Comparison of ENCODE assay signal across 14 mouse cellular contexts in genomic region chr17:75441260-75441830, GRCm38 (mm10). TPM values are rescaled to one million over a fixed set of nuclear protein-coding genes. Genes with fewer than 3 reads are reported as not detected.
A peak's percentile ranks its signal among the peaks of the same experiment; 100 is the strongest.
DNase-seq lines count a peak whose midpoint lies in the region; ATAC-seq lines count a peak whose summit lies in the region.
"Had no signal": no experiment of that assay in that cellular context is flagged by ENCODE, and none has a peak within 500 bp of the region (broad histone marks: within the 10 kb centered on the region; RNA-seq: fewer than 3 reads in every experiment).

No protein-coding gene starts in this region.

- H3K4me3 ChIP-seq in heart, embryonic 11.5 days (ENCODE audit: low read depth, low read length), result no peak overlapping the region
- H3K4me3 ChIP-seq in kidney, embryonic 14.5 days (ENCODE audit: low read length), result no peak overlapping the region
- no peak overlapping the region for H3K4me3 ChIP-seq in midbrain, embryonic 14.5 days (replicated peaks; ENCODE audit: low read depth, low read length)
- H3K4me3 ChIP-seq in midbrain, embryonic 10.5 days, result no peak overlapping the region
- H3K4me3 ChIP-seq: limb, embryonic 12.5 days; liver, embryonic 15.5 days; stomach, embryonic 15.5 days had no signal

- peak; percentile 33 for DNase-seq in heart, adult 11 months
- no peak for DNase-seq in kidney, adult 9 months
- DNase-seq in midbrain, embryonic 14.5 days, result no peak
- DNase-seq in midbrain, embryonic 10.5 days (ENCODE audit: low spot score), result no peak
- DNase-seq in cerebellum, adult 11 months, result no peak
- no peak for DNase-seq in adrenal gland, postnatal 36 days
- DNase-seq: cerebellum, adult 9-10 months; heart, postnatal 4 days; thymus, postnatal 36 days had no signal

- no peaks in the 10 kb centered on the region for H3K36me3 ChIP-seq in heart, embryonic 11.5 days (ENCODE audit: control insufficient read depth, insufficient read depth, low read length)
- H3K36me3 ChIP-seq in kidney, embryonic 14.5 days (ENCODE audit: control insufficient read depth, insufficient read depth, low read length), result no peaks in the 10 kb centered on the region
- no peaks in the 10 kb centered on the region for H3K36me3 ChIP-seq in midbrain, embryonic 14.5 days (ENCODE audit: control insufficient read depth, insufficient read depth, low read length)
- H3K36me3 ChIP-seq in midbrain, embryonic 10.5 days, result no peaks in the 10 kb centered on the region
- H3K36me3 ChIP-seq: limb, embryonic 12.5 days; liver, embryonic 15.5 days; stomach, embryonic 15.5 days had no signal

- no peaks in the 10 kb centered on the region for H3K9me3 ChIP-seq in heart, embryonic 11.5 days (replicated peaks; ENCODE audit: control insufficient read depth, low read length)
- H3K9me3 ChIP-seq in kidney, embryonic 14.5 days (ENCODE audit: control insufficient read depth, low read length), result no peaks in the 10 kb centered on the region
- H3K9me3 ChIP-seq in midbrain, embryonic 14.5 days (ENCODE audit: control insufficient read depth, low read length), result no peaks in the 10 kb centered on the region
- no peaks in the 10 kb centered on the region for H3K9me3 ChIP-seq in midbrain, embryonic 10.5 days (replicated peaks)
- H3K9me3 ChIP-seq: limb, embryonic 12.5 days; liver, embryonic 15.5 days; stomach, embryonic 15.5 days had no signal

- ATAC-seq in heart, embryonic 11.5 days (replicated peaks; ENCODE audit: insufficient number of reproducible peaks, low FRiP score, low TSS enrichment), result no peak
- no peak for ATAC-seq in kidney, embryonic 14.5 days (ENCODE audit: low FRiP score, low TSS enrichment)
- no peak for ATAC-seq in midbrain, embryonic 14.5 days (ENCODE audit: low FRiP score, low TSS enrichment)

- H3K27ac ChIP-seq in heart, embryonic 11.5 days (ENCODE audit: low read depth, low read length), result no peak overlapping the region
- peak overlapping the region; percentile 3; the same call in 1 of the 2 replicates for H3K27ac ChIP-seq in kidney, embryonic 14.5 days (ENCODE audit: low read depth, low read length)
- peak overlapping the region; percentile 28; the same call in 1 of the 2 replicates for H3K27ac ChIP-seq in midbrain, embryonic 14.5 days (replicated peaks; ENCODE audit: low read depth, low read length)
- H3K27ac ChIP-seq in midbrain, embryonic 10.5 days (replicated peaks), result no peak overlapping the region
- H3K27ac ChIP-seq: limb, embryonic 12.5 days; liver, embryonic 15.5 days; stomach, embryonic 15.5 days had no signal

- no peak overlapping the region for H3K9ac ChIP-seq in heart, embryonic 11.5 days (ENCODE audit: low read depth, low read length)
- H3K9ac ChIP-seq in kidney, embryonic 14.5 days (ENCODE audit: low read depth, low read length), result no peak overlapping the region
- H3K9ac ChIP-seq in midbrain, embryonic 14.5 days (replicated peaks; ENCODE audit: low read length), result no peak overlapping the region
- H3K9ac ChIP-seq: limb, embryonic 12.5 days; liver, embryonic 15.5 days; stomach, embryonic 15.5 days had no signal

- H3K4me1 ChIP-seq in heart, embryonic 11.5 days (ENCODE audit: control insufficient read depth, insufficient read depth, low read length), result no peaks in the 10 kb centered on the region; the same call in 1 of the 2 replicates
- H3K4me1 ChIP-seq in kidney, embryonic 14.5 days (ENCODE audit: control insufficient read depth, insufficient read depth, low read length), result 0 out of 2 replicates have a peak, but pooled peaks cover 4% of the 10 kb centered on the region
- peaks cover 4% of the 10 kb centered on the region; the same call in 1 of the 2 replicates for H3K4me1 ChIP-seq in midbrain, embryonic 14.5 days (ENCODE audit: control insufficient read depth, insufficient read depth, low read length)
- peaks cover 17% of the 10 kb centered on the region for H3K4me1 ChIP-seq in midbrain, embryonic 10.5 days
- H3K4me1 ChIP-seq: limb, embryonic 12.5 days; liver, embryonic 15.5 days; stomach, embryonic 15.5 days had no signal

- no peak overlapping the region for H3K4me2 ChIP-seq in heart, embryonic 11.5 days
- no peak overlapping the region for H3K4me2 ChIP-seq in kidney, embryonic 14.5 days (replicated peaks; ENCODE audit: low read depth, low read length)
- no peak overlapping the region for H3K4me2 ChIP-seq in midbrain, embryonic 14.5 days (ENCODE audit: low read length)
- H3K4me2 ChIP-seq: limb, embryonic 12.5 days; liver, embryonic 15.5 days; stomach, embryonic 15.5 days had no signal

- H3K27me3 ChIP-seq in heart, embryonic 11.5 days (ENCODE audit: control insufficient read depth, insufficient read depth, low read length), result no peaks in the 10 kb centered on the region
- H3K27me3 ChIP-seq in kidney, embryonic 14.5 days (ENCODE audit: control insufficient read depth, insufficient read depth, low read length), result no peaks in the 10 kb centered on the region
- H3K27me3 ChIP-seq in midbrain, embryonic 14.5 days (ENCODE audit: control insufficient read depth, insufficient read depth, low read length), result no peaks in the 10 kb centered on the region
- H3K27me3 ChIP-seq in midbrain, embryonic 10.5 days (ENCODE audit: low read depth, poor library complexity, severe bottlenecking), result no peaks in the 10 kb centered on the region
- H3K27me3 ChIP-seq: limb, embryonic 12.5 days; liver, embryonic 15.5 days; stomach, embryonic 15.5 days had no signal

- WGBS in heart, embryonic 11.5 days (ENCODE audit: insufficient replicate concordance), result 80% methylated on average over 5 of the region's 5 CpGs
- 49% methylated on average over 5 of the region's 5 CpGs for WGBS in kidney, embryonic 14.5 days
- 72% methylated on average over 5 of the region's 5 CpGs for WGBS in midbrain, embryonic 14.5 days
- 94% methylated on average over 5 of the region's 5 CpGs for WGBS in midbrain, embryonic 10.5 days

RNA-seq across cellular contexts. Expression of gene Rasgrp3, which starts 5.6 kb away (rescaled TPM):
- polyA plus RNA-seq in heart, embryonic 11.5 days (2014; fragmentation: Nextera tagmentation; extraction: Ambion mirVana), result 18.3 and 18.4 TPM in 2 replicates
- 20.3 and 28.8 TPM in 2 replicates for polyA plus RNA-seq in kidney, embryonic 14.5 days (2014; fragmentation: Nextera tagmentation; extraction: Ambion mirVana)
- polyA plus RNA-seq in midbrain, embryonic 14.5 days (2014; fragmentation: Nextera tagmentation; extraction: Ambion mirVana), result 2.6 and 8.4 TPM in 2 replicates
- 6.3 and 7.5 TPM in 2 replicates for polyA plus RNA-seq in midbrain, embryonic 10.5 days (2016; fragmentation: Nextera tagmentation; extraction: Ambion mirVana)
- total RNA-seq in adrenal gland, postnatal 36 days (2021), result 10 to 100 TPM; 13.3 to 23.5 TPM

Comparison
In these comparisons a context has a peak if more than half of its experiments do, and no peak if none do; other contexts are left out.
1. H3K27ac ChIP-seq: peak in kidney, embryonic 14.5 days (single experiment) and midbrain, embryonic 14.5 days (single experiment); none in heart, embryonic 11.5 days (single experiment) and midbrain, embryonic 10.5 days (single experiment).